Mouse (Mus musculus): Measurements from ENCODE around the gene Aqp7. TPM values are rescaled to one million over a fixed set of nuclear protein-coding genes. Genes with fewer than 3 reads are reported as not detected.
"Not testable (repeated sequence)": the region's sequence is repeated elsewhere in the genome, so short reads cannot be mapped to it uniquely, and the experiment has no call there.

The Aqp7 gene
- polyA plus RNA-seq, 1 experiment, result not detected

- Histone ChIP-seq H3K36me3 (ENCODE audit: control insufficient read depth) (peaks cover 19% of the 10 kb centered on the region), H3K9me3 (ENCODE audit: control insufficient read depth, low read length) (peaks cover 3% of the 10 kb centered on the region; the same call in 1 of the 2 replicates), H3K4me3 (replicated peaks) (peak overlapping the region; percentile 49), H3K4me1 (ENCODE audit: control insufficient read depth) (peaks cover 95% of the 10 kb centered on the region), H3K27me3 (ENCODE audit: control insufficient read depth) (no peaks in the 10 kb centered on the region)
- TF ChIP-seq GATA1 (IDR thresholded peaks at IDR 0.05; ENCODE audit: low read length) (peak; percentile 91), TAL1 (IDR thresholded peaks at IDR 0.05; ENCODE audit: low read length) (peak; percentile 96)
Observed at GRCm38 (mm10) chr4:41087459-41088298, 39.7 kb upstream of the Aqp7 start.

GRCm38 (mm10) chr4:41086947-41087346 lies 39.0 kb upstream of the Aqp7 start:
- Histone ChIP-seq H3K4me1 (ENCODE audit: control insufficient read depth) (peaks cover 96% of the 10 kb centered on the region), H3K9me3 (ENCODE audit: control insufficient read depth, low read length) (peaks cover 3% of the 10 kb centered on the region; the same call in 1 of the 2 replicates), H3K27me3 (ENCODE audit: control insufficient read depth) (no peaks in the 10 kb centered on the region), H3K4me3 (replicated peaks) (peak overlapping the region; percentile 49), H3K36me3 (ENCODE audit: control insufficient read depth) (peaks cover 14% of the 10 kb centered on the region)
- TF ChIP-seq GATA1 (IDR thresholded peaks at IDR 0.05; ENCODE audit: low read length) (no peak), TAL1 (IDR thresholded peaks at IDR 0.05; ENCODE audit: low read length) (no peak)

GRCm38 (mm10) chr4:41084819-41085218 lies 36.9 kb upstream of the Aqp7 start:
- Histone ChIP-seq H3K4me3 (replicated peaks) (no peak overlapping the region), H3K27me3 (ENCODE audit: control insufficient read depth) (no peaks in the 10 kb centered on the region), H3K9me3 (ENCODE audit: control insufficient read depth, low read length) (peaks cover 6% of the 10 kb centered on the region; the same call in 1 of the 2 replicates), H3K36me3 (ENCODE audit: control insufficient read depth) (peaks cover 6% of the 10 kb centered on the region), H3K4me1 (ENCODE audit: control insufficient read depth) (peaks cover 85% of the 10 kb centered on the region)
- TF ChIP-seq TAL1 (IDR thresholded peaks at IDR 0.05; ENCODE audit: low read length), result no peak
- no peak for TF ChIP-seq GATA1 (IDR thresholded peaks at IDR 0.05; ENCODE audit: low read length)

- not testable (repeated sequence) for H3K9me3 ChIP-seq (ENCODE audit: control insufficient read depth, low read length); H3K36me3 ChIP-seq (ENCODE audit: control insufficient read depth); H3K4me3 ChIP-seq (replicated peaks); H3K27me3 ChIP-seq (ENCODE audit: control insufficient read depth)
- peaks cover 77% of the 10 kb centered on the region for H3K4me1 ChIP-seq (ENCODE audit: control insufficient read depth)
Observed at GRCm38 (mm10) chr4:41082803-41083202, 34.9 kb upstream of the Aqp7 start.

GRCm38 (mm10) chr4:41081733-41082132 lies 33.8 kb upstream of the Aqp7 start:
- Histone ChIP-seq H3K4me1 (ENCODE audit: control insufficient read depth) (peaks cover 66% of the 10 kb centered on the region), H3K9me3 (ENCODE audit: control insufficient read depth, low read length) (peaks cover 6% of the 10 kb centered on the region; the same call in 1 of the 2 replicates), H3K36me3 (ENCODE audit: control insufficient read depth) (peaks cover 6% of the 10 kb centered on the region), H3K27me3 (ENCODE audit: control insufficient read depth) (peaks cover 7% of the 10 kb centered on the region), H3K4me3 (replicated peaks) (no peak overlapping the region)
- no peak for TF ChIP-seq TAL1 (IDR thresholded peaks at IDR 0.05; ENCODE audit: low read length)
- 0 out of 2 replicates have a peak, but pooled peaks have one; percentile 10 for TF ChIP-seq GATA1 (IDR thresholded peaks at IDR 0.05; ENCODE audit: low read length)

- no peaks in the 10 kb centered on the region for H3K36me3 ChIP-seq (ENCODE audit: control insufficient read depth)
Observed at GRCm38 (mm10) chr4:41078726-41079125, 30.8 kb upstream of the Aqp7 start.

GRCm38 (mm10) chr4:41074461-41074860 lies 26.5 kb upstream of the Aqp7 start:
- peaks cover 16% of the 10 kb centered on the region for H3K4me1 ChIP-seq (ENCODE audit: control insufficient read depth)
- H3K9me3 ChIP-seq (ENCODE audit: control insufficient read depth, low read length), result no peaks in the 10 kb centered on the region
- no peak for TF ChIP-seq TAL1 (IDR thresholded peaks at IDR 0.05; ENCODE audit: low read length)
- H3K36me3 ChIP-seq (ENCODE audit: control insufficient read depth), result no peaks in the 10 kb centered on the region
- H3K4me3 ChIP-seq (replicated peaks), result no peak overlapping the region
- H3K27me3 ChIP-seq (ENCODE audit: control insufficient read depth), result peaks cover 24% of the 10 kb centered on the region

More at GRCm38 (mm10) chr4:41078726-41079125, 30.8 kb upstream of the Aqp7 start:
- TF ChIP-seq TAL1 (IDR thresholded peaks at IDR 0.05; ENCODE audit: low read length) (no peak), GATA1 (IDR thresholded peaks at IDR 0.05; ENCODE audit: low read length) (no peak; the same call in 1 of the 2 replicates)
- H3K4me3 ChIP-seq (replicated peaks), result no peak overlapping the region
- peaks cover 2% of the 10 kb centered on the region; the same call in 1 of the 2 replicates for H3K9me3 ChIP-seq (ENCODE audit: control insufficient read depth, low read length)
- H3K4me1 ChIP-seq (ENCODE audit: control insufficient read depth), result peaks cover 37% of the 10 kb centered on the region
- peaks cover 21% of the 10 kb centered on the region for H3K27me3 ChIP-seq (ENCODE audit: control insufficient read depth)

- Histone ChIP-seq H3K36me3 (ENCODE audit: control insufficient read depth) (no peaks in the 10 kb centered on the region), H3K27me3 (ENCODE audit: control insufficient read depth) (peaks cover 24% of the 10 kb centered on the region), H3K4me3 (replicated peaks) (no peak overlapping the region), H3K4me1 (ENCODE audit: control insufficient read depth) (peaks cover 7% of the 10 kb centered on the region), H3K9me3 (ENCODE audit: control insufficient read depth, low read length) (no peaks in the 10 kb centered on the region)
- TF ChIP-seq GATA1 (IDR thresholded peaks at IDR 0.05; ENCODE audit: low read length) (no peak), TAL1 (IDR thresholded peaks at IDR 0.05; ENCODE audit: low read length) (no peak)
Observed at GRCm38 (mm10) chr4:41073008-41073817, 25.3 kb upstream of the Aqp7 start.

Measured in erythroblast, embryonic 14.5 days (primary cell).